Mouse (Mus musculus) T-helper 17 cell (primary cell): ENCODE measurements around the gene Ypel2.

Source experiments
- in situ Hi-C, 2 experiments: fragments of 300-600 bp; cut with MboI, MseI; formaldehyde crosslinking; loops; 1 replicate in 1 of 2; 2 replicates in 1 of 2; pipeline ENCODE4 v1.15.1; 2025; ENCODE audit warnings: high pct_unique_total_duplicates in 2 of 2

Ypel2 gene

GRCm38 (mm10) chr11:86993041-86994037, at the start of gene Ypel2:
Gene Ypel2 (minus strand): TSS chr11:86993707.
- in situ Hi-C loops: loop anchor here in 1 of 2 experiments (10.0 kb wide), 1 partner anchor 239 kb away; the partner anchor contains the start of gene Cltc

GRCm38 (mm10) chr11:87043052-87043451, 49.5 kb upstream of the Ypel2 start:
- in situ Hi-C loops: no loop called here

- in situ Hi-C loops: no loop called here
Measured at GRCm38 (mm10) chr11:87039307-87039963, 45.9 kb upstream of the Ypel2 start.

GRCm38 (mm10) chr11:87036180-87036579, 42.7 kb upstream of the Ypel2 start:
- in situ Hi-C loops: no loop called here

- in situ Hi-C loops: loop anchor here in 1 of 2 experiments (10.0 kb wide), 1 partner anchor 583 kb away; no protein-coding TSS in a partner anchor
Measured at GRCm38 (mm10) chr11:87028212-87028611, 34.7 kb upstream of the Ypel2 start.

GRCm38 (mm10) chr11:87026096-87026875, 32.8 kb upstream of the Ypel2 start:
- in situ Hi-C loops: loop anchor here in 1 of 2 experiments (10.0 kb wide), 1 partner anchor 581 kb away; no protein-coding TSS in a partner anchor

- in situ Hi-C loops: loop anchor here in 1 of 2 experiments (10.0 kb wide), 1 partner anchor 581 kb away; no protein-coding TSS in a partner anchor
Measured at GRCm38 (mm10) chr11:87025351-87025750, 31.8 kb upstream of the Ypel2 start.

- in situ Hi-C loops: loop anchor here in 1 of 2 experiments (10.0 kb wide), 1 partner anchor 578 kb away; no protein-coding TSS in a partner anchor
Measured at GRCm38 (mm10) chr11:87023240-87023639, 29.7 kb upstream of the Ypel2 start.

GRCm38 (mm10) chr11:87022765-87023164, 29.3 kb upstream of the Ypel2 start:
- in situ Hi-C loops: loop anchor here in 1 of 2 experiments (10.0 kb wide), 1 partner anchor 578 kb away; no protein-coding TSS in a partner anchor

- in situ Hi-C loops: loop anchor here in 1 of 2 experiments (10.0 kb wide), 1 partner anchor 577 kb away; no protein-coding TSS in a partner anchor
Measured at GRCm38 (mm10) chr11:87021551-87021950, 28.0 kb upstream of the Ypel2 start.

- in situ Hi-C loops: loop anchor here in 1 of 2 experiments (10.0 kb wide), 1 partner anchor 576 kb away; no protein-coding TSS in a partner anchor
Measured at GRCm38 (mm10) chr11:87020449-87020848, 26.9 kb upstream of the Ypel2 start.

- in situ Hi-C loops: loop anchor here in 1 of 2 experiments (10.0 kb wide), 1 partner anchor 245 kb away; no protein-coding TSS in a partner anchor
Measured at GRCm38 (mm10) chr11:87019431-87019830, 25.9 kb upstream of the Ypel2 start.

GRCm38 (mm10) chr11:87018081-87018480, 24.6 kb upstream of the Ypel2 start:
- in situ Hi-C loops: loop anchor here in 1 of 2 experiments (10.0 kb wide), 1 partner anchor 243 kb away; no protein-coding TSS in a partner anchor

GRCm38 (mm10) chr11:87015691-87016090, 22.2 kb upstream of the Ypel2 start:
- in situ Hi-C loops: loop anchor here in 1 of 2 experiments (10.0 kb wide), 1 partner anchor 241 kb away; no protein-coding TSS in a partner anchor

- in situ Hi-C loops: loop anchor here in 1 of 2 experiments (10.0 kb wide), 1 partner anchor 236 kb away; no protein-coding TSS in a partner anchor
Measured at GRCm38 (mm10) chr11:87010476-87010875, 17.0 kb upstream of the Ypel2 start.

GRCm38 (mm10) chr11:87007371-87007770, 13.9 kb upstream of the Ypel2 start:
- in situ Hi-C loops: loop anchor here (5.0 to 10.0 kb wide), 3 partner anchors 95 to 453 kb away; no protein-coding TSS in a partner anchor

GRCm38 (mm10) chr11:87004960-87005755, 11.7 kb upstream of the Ypel2 start:
- in situ Hi-C loops: loop anchor here (5.0 to 10.0 kb wide), 3 partner anchors 93 to 450 kb away; no protein-coding TSS in a partner anchor

GRCm38 (mm10) chr11:87002078-87002829, 8.7 kb upstream of the Ypel2 start:
- in situ Hi-C loops: loop anchor here in 1 of 2 experiments (10.0 kb wide), 2 partner anchors 327 to 447 kb away; no protein-coding TSS in a partner anchor
